Mouse (Mus musculus) layer of hippocampus, postnatal 14 days (tissue): ENCODE data around the gene Slc9a1. TPM values are rescaled to one million over a fixed set of nuclear protein-coding genes. Genes with fewer than 3 reads are reported as not detected.

Experiments
- microRNA-seq, 2 experiments: library from miRNA; unstranded; fragments of <30 nt; microRNA quantifications; one replicate each; pipeline ENCODE4 v1.2.0; 2021
- total RNA-seq, 2 experiments: library from RNA; stranded (reverse); gene quantifications; 2 replicates each; pipeline ENCODE4 v1.2.3; 2021

Slc9a1 gene
- total RNA-seq, 2 experiments from 2014 or later: 60.0 to 62.8 TPM

Small RNAs within 50 kb of the gene (microRNA-seq; reads per million reads assigned to microRNA genes)
- 4.5 to 5.9 reads per million in 2 experiments for gene Mir5122

Other genes starting within 250 kb of the Slc9a1 start
- gene Wasf2, start 239.2 kb upstream of the Slc9a1 start, total RNA-seq: 10 to 100 TPM; 37.4 to 45.0 TPM
- 1 to 10 TPM; 2.6 to 4.8 TPM for gene Cd164l2, start 157.6 kb upstream of the Slc9a1 start, total RNA-seq
- gene Gpr3, start 157.2 kb upstream of the Slc9a1 start, total RNA-seq: 1 to 10 TPM; 8.2 to 9.2 TPM
- gene Map3k6, start 128.9 kb upstream of the Slc9a1 start, total RNA-seq: 10 to 100 TPM in 1 of 2 experiments, 1 to 10 TPM in 1; 5.3 to 10.2 TPM
- under 1 TPM; 0.19 to 0.44 TPM for gene Sytl1, start 106.6 kb upstream of the Slc9a1 start, total RNA-seq
- gene Tmem222, start 91.9 kb upstream of the Slc9a1 start, total RNA-seq: 10 to 100 TPM; 78.2 to 78.4 TPM
- gene Wdtc1, start 16.2 kb upstream of the Slc9a1 start, total RNA-seq: 10 to 100 TPM; 67.8 to 68.9 TPM
- gene Tent5b, start 110.4 kb downstream of the Slc9a1 start, total RNA-seq: under 1 TPM in 1 of 2 experiments, not detected in 1; 0.17 TPM
- 100 to 1,000 TPM; 188 to 190 TPM for gene Trnp1, start 128.8 kb downstream of the Slc9a1 start, total RNA-seq
- gene Kdf1, start 149.3 kb downstream of the Slc9a1 start, total RNA-seq: not detected
- 100 to 1,000 TPM; 101 to 113 TPM for gene Nudc, start 176.3 kb downstream of the Slc9a1 start, total RNA-seq
- not detected for gene Nr0b2, start 183.7 kb downstream of the Slc9a1 start, total RNA-seq
- 1 to 10 TPM; 8.0 TPM for gene Gpatch3, start 205.0 kb downstream of the Slc9a1 start, total RNA-seq
- 10 to 100 TPM; 11.1 to 11.4 TPM for gene Gpn2, start 214.7 kb downstream of the Slc9a1 start, total RNA-seq
- gene Sfn, start 232.5 kb downstream of the Slc9a1 start, total RNA-seq: 1 to 10 TPM; 1.2 to 1.5 TPM